Mouse (Mus musculus): ENCODE results near the gene Otud7a.

GRCm38 (mm10) chr7:63511458-63511857, 66.9 kb downstream of the Otud7a start:
- TF ChIP-seq EP300 (IDR thresholded peaks at IDR 0.05; ENCODE audit: low read depth) (no peak), CTCF (IDR thresholded peaks at IDR 0.05; ENCODE audit: low read depth) (no peak)

Data from liver, postnatal 0 days (tissue).